Comparison of ENCODE assay signal across 8 mouse cellular contexts in the genomic region with DNA sequence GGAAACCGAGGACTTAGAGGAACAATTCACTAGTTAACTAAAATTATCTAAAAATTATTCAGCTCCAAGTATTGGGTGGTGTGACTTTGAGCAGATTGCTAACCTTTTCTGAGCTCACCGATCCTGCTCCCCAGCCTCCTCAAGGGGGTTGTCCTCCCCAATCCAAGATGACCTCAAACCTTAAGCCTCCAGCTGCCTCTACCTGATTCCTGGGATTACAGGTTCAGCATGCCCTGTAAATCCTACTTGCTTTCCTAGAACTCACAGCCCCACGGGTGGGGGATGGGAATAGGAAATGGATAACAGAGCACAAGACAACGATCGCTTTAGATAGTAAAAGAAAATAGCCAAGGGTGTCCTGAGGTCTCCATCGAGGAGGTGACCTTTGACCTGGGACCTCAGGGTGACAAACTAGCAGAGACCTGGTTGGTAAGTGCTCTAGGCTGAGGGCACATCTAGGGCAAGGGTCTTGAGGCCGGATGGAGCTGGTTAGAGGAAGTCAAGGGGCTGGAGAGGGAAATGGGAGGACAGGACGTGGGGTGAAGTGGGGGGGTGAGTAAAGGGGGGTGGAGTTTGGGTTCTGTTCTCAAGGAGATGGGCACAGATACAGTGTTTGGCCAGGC. TPM values are rescaled to one million over a fixed set of nuclear protein-coding genes. Genes with fewer than 3 reads are reported as not detected.
DNase-seq lines count a peak whose midpoint lies in the region; ATAC-seq and TF ChIP-seq lines count a peak whose summit lies in the region.

No protein-coding gene starts in this region.

- no peaks in the 10 kb centered on the region for H3K36me3 ChIP-seq in intestine, postnatal 0 days (ENCODE audit: control insufficient read depth, insufficient read depth)
- no peaks in the 10 kb centered on the region for H3K36me3 ChIP-seq in liver, embryonic 15.5 days (replicated peaks)

- no peak overlapping the region for H3K9ac ChIP-seq in intestine, postnatal 0 days (ENCODE audit: low read depth, low read length)
- H3K9ac ChIP-seq in liver, embryonic 15.5 days: no peak overlapping the region

- H3K4me1 ChIP-seq in brown adipose tissue, adult 24 weeks (ENCODE audit: control insufficient read depth, insufficient read depth, insufficient read length, low read length): peaks cover 31% of the 10 kb centered on the region
- H3K4me1 ChIP-seq in intestine, postnatal 0 days (replicated peaks; ENCODE audit: control insufficient read depth, insufficient read depth, low read length): peaks cover 18% of the 10 kb centered on the region
- H3K4me1 ChIP-seq in liver, embryonic 15.5 days (replicated peaks): peaks cover 46% of the 10 kb centered on the region

- H3K27ac ChIP-seq in gastrocnemius, adult 2 months: peak overlapping the region; percentile 85
- H3K27ac ChIP-seq in brown adipose tissue, adult 24 weeks (replicated peaks; ENCODE audit: low read depth, low read length): peak overlapping the region; percentile 99
- H3K27ac ChIP-seq in intestine, postnatal 0 days (ENCODE audit: low read depth, low read length): peak overlapping the region; percentile 66; the same call in 1 of the 2 replicates
- peak overlapping the region; percentile 36 for H3K27ac ChIP-seq in liver, embryonic 15.5 days (replicated peaks)

- intact Hi-C loops in gastrocnemius, adult 2 months (cut with DNase I): no loop called here

- H3K4me3 ChIP-seq in gastrocnemius, adult 2 months: peak overlapping the region; percentile 11; the same call in 1 of the 2 replicates
- H3K4me3 ChIP-seq in brown adipose tissue, adult 24 weeks (ENCODE audit: insufficient read depth, low read depth, low read length): no peak overlapping the region
- H3K4me3 ChIP-seq in intestine, postnatal 0 days (ENCODE audit: low read depth, low read length): no peak overlapping the region
- no peak overlapping the region for H3K4me3 ChIP-seq in liver, embryonic 15.5 days (replicated peaks)

- ATAC-seq in intestine, postnatal 0 days: peak; percentile 17
- peak; percentile 31 for ATAC-seq in liver, embryonic 15.5 days (ENCODE audit: insufficient read depth)

- no peak for TF ChIP-seq CTCF in gastrocnemius, adult 2 months (IDR thresholded peaks at IDR 0.05)
- no peak for TF ChIP-seq CTCF in intestine, postnatal 0 days (IDR thresholded peaks at IDR 0.05; ENCODE audit: low read depth)

- no peak overlapping the region; the same call in 1 of the 2 replicates for H3K4me2 ChIP-seq in intestine, postnatal 0 days (replicated peaks; ENCODE audit: low read depth)
- H3K4me2 ChIP-seq in liver, embryonic 15.5 days: no peak overlapping the region

- no peaks in the 10 kb centered on the region for H3K9me3 ChIP-seq in intestine, postnatal 0 days (ENCODE audit: control insufficient read depth)
- H3K9me3 ChIP-seq in liver, embryonic 15.5 days (replicated peaks): no peaks in the 10 kb centered on the region

- DNase-seq in gastrocnemius, adult 2 months: no peak
- no peak for DNase-seq in gastrocnemius, postnatal 4 days (ENCODE audit: low spot score in 2 of 2)
- no peak for DNase-seq in thymus, postnatal 25 days
- no peak for DNase-seq in thymus, postnatal 10 days (ENCODE audit: low spot score in 2 of 2)
- DNase-seq in left cerebral cortex, adult 11 months (ENCODE audit: low spot score): no peak

- 24% methylated on average over 8 of the region's 8 CpGs for WGBS in intestine, postnatal 0 days
- WGBS in liver, embryonic 15.5 days (ENCODE audit: insufficient replicate concordance): 30% methylated on average over 8 of the region's 8 CpGs

- H3K27me3 ChIP-seq in intestine, postnatal 0 days (replicated peaks; ENCODE audit: control insufficient read depth, insufficient read depth, low read length): no peaks in the 10 kb centered on the region
- H3K27me3 ChIP-seq in liver, embryonic 15.5 days: peaks cover 34% of the 10 kb centered on the region

RNA-seq across cellular contexts. Expression of gene Id1, which starts 6.9 kb away (rescaled TPM):
- total RNA-seq in gastrocnemius, adult 2 months (2021): 10 to 100 TPM in 1 of 2 experiments, 1 to 10 TPM in 1; 6.7 to 26.8 TPM
- total RNA-seq in gastrocnemius, postnatal 4 days (2021): 10 to 100 TPM; 27.7 to 29.4 TPM
- polyA plus RNA-seq in brown adipose tissue, adult 24 weeks (2012; ENCODE audit: insufficient read depth, insufficient read length, missing spikeins): 48.0 and 59.8 TPM in 2 replicates
- 76.1 and 92.4 TPM in 2 replicates for polyA plus RNA-seq in intestine, postnatal 0 days (2015; fragmentation: Nextera tagmentation; extraction: Ambion mirVana)
- polyA plus RNA-seq in liver, embryonic 15.5 days (2015; fragmentation: Nextera tagmentation; extraction: Ambion mirVana): 20.5 and 20.9 TPM in 2 replicates

RNA-seq across cellular contexts. Expression of gene Cox4i2, which starts 24.8 kb away (rescaled TPM):
- 1 to 10 TPM; 2.0 to 4.2 TPM for total RNA-seq in gastrocnemius, adult 2 months (2021)
- total RNA-seq in gastrocnemius, postnatal 4 days (2021): 1 to 10 TPM; 4.9 to 5.6 TPM
- polyA plus RNA-seq in brown adipose tissue, adult 24 weeks (2012; ENCODE audit: insufficient read depth, insufficient read length, missing spikeins): 6.3 and 8.7 TPM in 2 replicates
- polyA plus RNA-seq in intestine, postnatal 0 days (2015; fragmentation: Nextera tagmentation; extraction: Ambion mirVana): 9.3 and 9.5 TPM in 2 replicates
- polyA plus RNA-seq in liver, embryonic 15.5 days (2015; fragmentation: Nextera tagmentation; extraction: Ambion mirVana): 1.0 and 1.1 TPM in 2 replicates

RNA-seq across cellular contexts. Expression of gene Mcts2, which starts 42.3 kb away (rescaled TPM):
- total RNA-seq in gastrocnemius, adult 2 months (2021): 10 to 100 TPM; 11.1 to 12.8 TPM
- 10 to 100 TPM; 16.4 to 20.2 TPM for total RNA-seq in gastrocnemius, postnatal 4 days (2021)
- 42.0 and 42.5 TPM in 2 replicates for polyA plus RNA-seq in brown adipose tissue, adult 24 weeks (2012; ENCODE audit: insufficient read depth, insufficient read length, missing spikeins)
- 19.0 and 21.5 TPM in 2 replicates for polyA plus RNA-seq in intestine, postnatal 0 days (2015; fragmentation: Nextera tagmentation; extraction: Ambion mirVana)
- 12.1 and 12.4 TPM in 2 replicates for polyA plus RNA-seq in liver, embryonic 15.5 days (2015; fragmentation: Nextera tagmentation; extraction: Ambion mirVana)

RNA-seq across cellular contexts. Expression of gene H13, which starts 59.9 kb away (rescaled TPM):
- 10 to 100 TPM; 32.6 to 37.3 TPM for total RNA-seq in gastrocnemius, adult 2 months (2021)
- 10 to 100 TPM; 84.8 to 88.2 TPM for total RNA-seq in gastrocnemius, postnatal 4 days (2021)
- polyA plus RNA-seq in brown adipose tissue, adult 24 weeks (2012; ENCODE audit: insufficient read depth, insufficient read length, missing spikeins): 54.9 and 59.2 TPM in 2 replicates
- polyA plus RNA-seq in intestine, postnatal 0 days (2015; fragmentation: Nextera tagmentation; extraction: Ambion mirVana): 110 and 111 TPM in 2 replicates
- polyA plus RNA-seq in liver, embryonic 15.5 days (2015; fragmentation: Nextera tagmentation; extraction: Ambion mirVana): 45.2 and 49.8 TPM in 2 replicates

Comparison
In these comparisons a context has a peak if more than half of its experiments do, and no peak if none do; other contexts are left out.
1. H3K27ac ChIP-seq: peak in every context shown above with its lines; median percentile 99 in brown adipose tissue, adult 24 weeks; 85 in gastrocnemius, adult 2 months; 66 in intestine, postnatal 0 days; 36 in liver, embryonic 15.5 days.